Mouse (Mus musculus) frontal cortex, postnatal 25 days (tissue): ENCODE results near the gene Melk.

Experiments used
- DNase-seq, 2 experiments: peaks; one replicate each; pipeline ENCODE4 v3.0.0; 2022; ENCODE audit warnings: low spot score in 2 of 2

The Melk gene

GRCm38 (mm10) chr4:44327976-44328375 lies 27.3 kb downstream of the Melk start:
- no peak for DNase-seq

- DNase-seq, result no peak
Observed at GRCm38 (mm10) chr4:44335006-44335405, 34.3 kb downstream of the Melk start.

GRCm38 (mm10) chr4:44361670-44362069 lies 61.0 kb downstream of the Melk start:
- DNase-seq, result no peak

GRCm38 (mm10) chr4:44363434-44364013 lies 62.8 kb downstream of the Melk start:
- DNase-seq, result no peak

GRCm38 (mm10) chr4:44392231-44393216 lies 91.8 kb downstream of the Melk start:
- DNase-seq, result no peak

- no peak for DNase-seq
Observed at GRCm38 (mm10) chr4:44402607-44403006, 101.9 kb downstream of the Melk start.

GRCm38 (mm10) chr4:44404487-44404886 lies 103.8 kb downstream of the Melk start:
- DNase-seq, result no peak
